Mouse (Mus musculus): ENCODE measurements around the gene Aco1. TPM values are rescaled to one million over a fixed set of nuclear protein-coding genes. Genes with fewer than 3 reads are reported as not detected.

The Aco1 gene
- total RNA-seq, 2 experiments from 2014 or later, result 6.7 TPM

GRCm38 (mm10) chr4:40205231-40205903 is 62.5 kb downstream of the Aco1 start:
- ATAC-seq (replicated peaks; ENCODE audit: low FRiP score, poor library complexity, severe bottlenecking), result no peak

- ATAC-seq (replicated peaks; ENCODE audit: low FRiP score, poor library complexity, severe bottlenecking), result no peak
Measured at GRCm38 (mm10) chr4:40207701-40208100, 64.8 kb downstream of the Aco1 start.

- ATAC-seq (replicated peaks; ENCODE audit: low FRiP score, poor library complexity, severe bottlenecking), result no peak
Measured at GRCm38 (mm10) chr4:40212177-40212576, 69.3 kb downstream of the Aco1 start.

DNA sequence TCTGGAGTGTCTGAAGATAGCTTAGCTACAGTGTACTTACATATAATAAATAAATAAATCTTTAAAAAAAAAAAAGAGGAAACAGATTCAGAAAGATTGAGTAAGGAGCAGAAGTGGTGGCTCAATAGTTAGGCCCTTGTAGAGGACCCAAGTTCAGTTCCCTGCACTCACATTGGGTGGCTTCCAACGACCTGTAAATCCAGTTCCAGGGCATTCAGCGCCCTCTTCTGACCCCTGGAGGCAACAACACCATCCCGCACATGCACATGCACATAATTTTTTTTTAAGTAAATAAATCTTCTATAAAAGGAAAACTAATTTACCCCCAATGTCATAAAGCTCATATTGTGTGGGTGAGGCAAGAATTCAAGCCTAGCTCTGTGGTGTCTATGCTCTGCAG is 75.0 kb downstream of the Aco1 start:
- no peak for ATAC-seq (replicated peaks; ENCODE audit: low FRiP score, poor library complexity, severe bottlenecking)

DNA sequence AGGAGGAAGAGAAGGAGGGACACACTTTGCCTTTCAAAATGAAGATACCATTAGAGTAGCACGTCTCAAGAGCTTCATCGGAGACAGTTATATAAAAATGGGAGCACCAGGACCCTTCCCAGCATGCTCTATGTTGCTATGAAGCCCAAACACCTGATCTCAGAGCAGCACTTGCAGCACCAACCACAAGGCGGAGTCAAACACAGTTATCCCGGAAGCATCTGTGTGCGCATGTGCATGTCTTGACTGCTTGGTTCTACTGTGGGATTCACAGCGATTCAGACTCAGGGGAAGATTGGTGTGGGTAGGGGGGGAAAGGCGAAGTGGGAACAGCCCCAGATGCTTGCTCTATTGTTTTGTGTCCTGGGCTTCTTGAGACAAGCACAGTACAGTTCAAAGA is 75.5 kb downstream of the Aco1 start:
- peak; percentile 70 for ATAC-seq (replicated peaks; ENCODE audit: low FRiP score, poor library complexity, severe bottlenecking)

- ATAC-seq (replicated peaks; ENCODE audit: low FRiP score, poor library complexity, severe bottlenecking), result no peak
Measured at GRCm38 (mm10) chr4:40220437-40220836, 77.6 kb downstream of the Aco1 start.

DNA sequence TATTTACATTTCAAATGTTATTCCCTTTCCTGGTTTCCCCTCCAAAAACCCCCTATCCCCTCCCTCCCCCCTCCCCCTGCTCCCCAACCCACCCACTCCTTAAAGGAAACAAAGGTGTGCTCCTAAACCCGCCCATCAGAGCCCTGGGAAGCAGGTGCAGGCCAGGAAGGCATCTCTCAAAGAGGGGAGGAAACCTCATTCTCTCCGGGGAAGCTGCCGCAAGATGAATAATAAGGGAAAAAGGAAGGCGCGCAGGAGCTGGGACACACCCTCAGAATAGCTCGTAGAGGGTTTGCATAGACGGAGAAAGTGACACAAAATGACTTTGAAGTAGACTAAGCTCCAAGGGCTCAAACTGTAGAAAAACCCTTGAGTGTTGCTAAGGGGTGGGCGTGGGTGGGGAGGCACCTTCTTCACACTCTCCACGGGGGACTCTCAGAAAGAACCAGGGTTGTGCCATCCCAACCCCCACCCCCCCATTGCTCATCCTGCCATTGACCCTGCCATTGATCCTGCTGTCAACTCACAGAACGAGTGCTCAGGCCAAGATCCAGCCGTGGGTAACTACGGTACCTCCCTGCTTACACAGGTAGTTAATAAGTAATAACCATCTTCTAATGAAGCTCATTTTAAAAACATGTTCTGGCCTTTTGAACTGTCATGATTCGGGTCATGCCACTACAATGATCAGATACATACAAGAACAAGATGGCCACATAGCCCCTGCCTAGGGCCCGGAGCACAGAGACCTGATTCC is 78.3 kb downstream of the Aco1 start:
- no peak for ATAC-seq (replicated peaks; ENCODE audit: low FRiP score, poor library complexity, severe bottlenecking)

DNA sequence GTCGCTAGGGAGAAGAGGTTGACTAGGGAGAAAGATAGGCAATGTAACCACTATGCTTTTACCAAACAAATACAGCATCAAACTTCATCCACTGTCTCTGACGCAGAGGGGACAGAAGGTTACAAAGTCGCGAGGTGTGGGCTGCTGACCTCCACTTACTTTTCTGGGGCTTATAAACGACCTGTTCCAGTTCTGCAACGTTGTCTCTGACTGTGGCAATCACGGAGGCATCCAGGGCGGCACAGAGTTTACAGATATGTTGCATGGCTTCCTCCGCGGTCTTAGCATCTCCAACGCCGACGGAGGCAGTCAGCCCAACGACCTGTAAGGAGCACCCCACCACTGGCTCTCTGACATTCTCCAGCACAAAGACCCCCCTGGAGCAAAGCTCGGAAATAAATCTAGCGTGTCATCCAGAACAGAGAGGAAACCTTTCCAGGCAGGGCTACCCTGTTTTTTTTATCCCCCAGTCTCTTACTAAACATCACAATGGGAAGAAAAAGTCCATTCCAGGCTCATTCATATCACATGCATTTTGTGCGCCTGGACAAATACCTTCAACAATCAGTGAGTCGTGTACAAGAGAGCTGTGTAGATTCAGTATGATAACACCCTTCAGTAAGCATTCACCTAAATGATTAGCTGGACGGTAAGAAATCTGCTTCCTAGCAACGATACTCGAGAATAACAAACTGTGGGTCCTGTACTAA is 79.2 kb downstream of the Aco1 start:
- no peak for ATAC-seq (replicated peaks; ENCODE audit: low FRiP score, poor library complexity, severe bottlenecking)

DNA sequence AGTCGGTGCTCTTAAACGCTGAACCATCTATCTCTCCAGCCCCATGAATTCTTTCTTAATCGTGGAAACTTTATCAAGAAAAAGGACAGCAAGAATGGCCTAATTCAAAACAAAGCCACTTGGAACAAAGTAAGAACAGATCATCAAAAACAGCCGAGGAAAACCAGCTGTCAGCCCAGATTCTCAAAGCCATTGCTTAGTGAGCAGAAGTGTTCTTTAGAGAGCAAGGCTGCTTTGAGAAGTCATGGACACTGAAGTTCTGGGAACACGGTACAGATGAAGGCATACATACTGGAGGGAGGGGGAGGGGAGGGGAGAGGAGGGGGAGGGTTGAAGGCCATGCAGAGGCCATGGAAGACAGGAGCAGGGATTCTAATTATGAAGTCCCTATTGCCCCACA is 83.2 kb downstream of the Aco1 start:
- no peak for ATAC-seq (replicated peaks; ENCODE audit: low FRiP score, poor library complexity, severe bottlenecking)

GRCm38 (mm10) chr4:40227131-40227530 is 84.2 kb downstream of the Aco1 start:
- no peak for ATAC-seq (replicated peaks; ENCODE audit: low FRiP score, poor library complexity, severe bottlenecking)

DNA sequence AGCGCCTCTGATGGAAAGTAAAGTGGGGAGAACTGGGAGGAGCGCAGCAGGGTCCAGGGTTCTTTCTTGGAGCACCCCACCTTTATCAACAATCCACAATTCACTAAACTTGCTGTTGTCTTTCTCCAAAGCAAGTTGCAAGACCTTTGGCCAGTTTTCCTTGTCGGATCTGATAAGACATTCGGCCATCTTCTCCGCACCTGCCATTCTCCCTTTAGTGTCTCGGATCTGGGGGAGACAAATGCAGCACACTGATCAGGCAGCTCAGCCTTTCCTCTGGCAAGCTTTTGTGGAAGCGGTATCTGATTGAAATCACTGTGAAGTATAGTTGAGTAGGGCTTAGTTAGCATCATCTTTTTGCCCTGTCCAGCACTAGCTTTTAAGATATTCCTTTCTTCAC is 85.0 kb downstream of the Aco1 start:
- no peak for ATAC-seq (replicated peaks; ENCODE audit: low FRiP score, poor library complexity, severe bottlenecking)

GRCm38 (mm10) chr4:40229723-40230122 is 86.8 kb downstream of the Aco1 start:
- no peak for ATAC-seq (replicated peaks; ENCODE audit: low FRiP score, poor library complexity, severe bottlenecking)

- no peak for ATAC-seq (replicated peaks; ENCODE audit: low FRiP score, poor library complexity, severe bottlenecking)
Measured at GRCm38 (mm10) chr4:40233062-40233664, 90.3 kb downstream of the Aco1 start.

DNA sequence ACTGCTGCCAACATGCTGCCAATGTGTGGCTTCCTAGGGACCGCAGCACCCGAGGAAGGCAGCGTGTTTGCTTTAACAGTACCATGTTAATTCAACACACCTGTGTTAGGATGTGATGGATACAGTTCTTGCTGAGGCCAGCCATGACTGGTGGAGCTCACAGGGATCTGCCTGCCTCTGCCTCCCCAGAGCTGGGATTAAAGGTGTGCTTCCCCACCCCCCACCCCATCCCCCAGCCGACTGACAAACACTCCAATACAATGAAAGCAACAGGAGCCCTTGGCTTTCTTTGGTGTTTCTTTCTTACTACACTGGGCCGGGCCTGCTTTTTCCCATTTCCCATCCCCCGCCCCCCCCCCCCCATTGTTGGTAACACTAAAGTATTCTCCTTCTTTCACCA is 91.4 kb downstream of the Aco1 start:
- no peak for ATAC-seq (replicated peaks; ENCODE audit: low FRiP score, poor library complexity, severe bottlenecking)

DNA sequence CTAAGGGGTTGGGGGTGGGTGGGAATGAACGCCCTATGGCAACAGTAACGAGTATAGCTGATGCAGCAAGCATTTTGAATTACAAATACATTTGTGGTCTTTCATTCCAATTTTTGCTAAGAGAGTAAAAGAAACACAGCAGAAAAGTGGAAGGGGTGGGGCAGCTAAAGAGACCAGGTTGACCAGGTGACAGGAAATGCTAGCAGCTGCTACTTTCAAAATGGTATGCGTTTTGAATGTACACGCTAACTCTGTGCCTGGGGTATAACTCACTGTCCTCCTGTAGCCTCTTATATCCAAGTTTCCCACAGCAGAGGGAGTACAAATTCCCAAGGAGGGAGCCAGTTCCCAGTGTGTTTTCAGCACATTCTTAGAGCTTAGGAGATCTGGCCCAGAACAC is 93.9 kb downstream of the Aco1 start:
- ATAC-seq (replicated peaks; ENCODE audit: low FRiP score, poor library complexity, severe bottlenecking), result no peak

DNA sequence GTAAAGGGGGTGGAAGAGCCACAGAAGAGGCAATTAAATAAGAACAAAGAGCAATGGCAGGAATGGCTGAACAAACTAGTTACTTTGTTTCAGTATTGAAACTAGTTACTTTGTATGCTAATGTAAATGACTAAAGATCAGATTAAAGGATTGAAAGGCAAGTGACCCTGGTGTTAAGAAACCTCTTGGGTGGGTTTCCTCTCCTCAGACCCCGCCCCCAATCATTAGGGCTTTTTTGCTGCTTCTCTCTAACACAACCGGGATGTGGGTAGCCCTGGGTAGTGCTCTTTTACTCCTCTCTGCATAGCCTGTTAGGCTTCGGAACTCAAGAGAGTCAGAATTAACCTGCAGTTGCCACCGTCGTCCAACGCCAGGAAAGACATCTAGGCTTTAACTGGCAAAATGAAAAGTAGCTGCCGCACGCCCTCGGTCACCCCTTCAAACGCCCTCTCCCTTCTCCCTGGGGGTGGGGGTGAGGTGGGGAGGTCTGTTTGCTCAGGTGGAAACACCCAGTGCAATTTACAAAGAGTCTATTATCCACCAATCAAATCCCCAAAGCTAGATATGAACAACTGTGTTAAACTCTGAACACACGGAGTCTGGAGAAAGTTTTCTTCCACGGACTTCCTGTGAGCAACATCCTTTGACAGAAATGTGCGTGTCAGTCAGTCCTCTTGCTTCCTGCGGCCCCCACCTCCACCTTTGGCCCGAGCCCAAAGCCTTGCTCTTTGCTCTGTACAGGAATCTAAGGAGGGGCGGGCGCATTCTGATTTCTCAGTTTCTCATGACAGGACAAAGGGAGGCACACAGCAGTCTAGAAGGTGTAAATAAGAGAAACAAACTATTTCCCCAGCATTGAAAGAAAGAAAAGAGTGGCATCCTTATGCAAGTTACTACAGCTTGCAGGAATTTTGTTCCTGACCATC is 95.9 kb downstream of the Aco1 start:
- 0 out of 2 replicates have a peak, but pooled peaks have one; percentile 46 for ATAC-seq (replicated peaks; ENCODE audit: low FRiP score, poor library complexity, severe bottlenecking)

DNA sequence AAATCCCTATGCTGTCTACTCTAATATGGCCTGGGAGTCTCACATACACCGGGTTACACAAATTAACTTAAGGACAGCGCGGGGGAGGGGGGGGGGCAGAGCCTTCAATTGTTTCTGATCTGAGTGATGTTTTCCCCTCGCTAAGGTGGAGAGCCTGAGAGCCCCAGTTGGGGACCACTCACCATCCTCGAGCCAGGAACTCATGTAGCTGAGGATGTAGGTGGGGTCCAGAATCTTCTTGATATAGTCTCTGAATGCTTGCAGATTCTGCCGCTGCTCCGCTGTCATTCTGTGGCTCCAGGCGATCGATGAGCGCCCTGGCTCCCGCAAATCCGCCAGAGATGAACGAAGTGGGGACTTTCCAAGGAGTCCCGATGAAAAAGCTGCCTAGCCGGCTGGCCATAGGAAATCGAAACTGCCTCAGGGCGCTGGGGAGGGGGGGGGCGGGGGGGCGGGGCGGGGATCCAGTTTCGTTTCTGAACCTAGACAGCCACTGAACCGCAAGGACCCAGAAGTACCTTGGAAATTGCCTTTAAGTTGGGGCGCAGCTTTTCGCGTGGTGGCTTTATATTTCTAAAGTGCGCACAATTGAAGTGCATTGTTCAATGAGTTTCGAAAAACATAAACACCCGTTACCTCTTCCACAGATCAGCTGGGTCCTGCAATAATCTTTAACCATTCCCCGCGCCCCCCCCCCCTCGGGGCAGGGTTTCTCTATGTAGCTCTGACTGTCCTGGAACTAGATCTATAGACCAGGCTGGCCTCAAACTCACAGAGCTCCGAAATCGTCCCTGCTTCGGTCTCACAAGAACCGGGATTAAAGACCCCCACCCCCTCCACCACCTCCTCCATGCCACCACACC is 96.8 kb downstream of the Aco1 start, which contains the start of gene Ddx58:
Ddx58 (minus strand) TSS at position 420 of the 863 bp plus-strand sequence.
- ATAC-seq (replicated peaks; ENCODE audit: low FRiP score, poor library complexity, severe bottlenecking), result peak; percentile 52

GRCm38 (mm10) chr4:40240272-40240744 is 97.4 kb downstream of the Aco1 start:
- ATAC-seq (replicated peaks; ENCODE audit: low FRiP score, poor library complexity, severe bottlenecking), result no peak

All from erythroblast, adult 5-6 weeks (primary cell).